Mouse (Mus musculus): Measurements from ENCODE around the gene Mto1.
"Not testable (repeated sequence)": the region's sequence is repeated elsewhere in the genome, so short reads cannot be mapped to it uniquely, and the experiment has no call there.

Gene Mto1

DNA sequence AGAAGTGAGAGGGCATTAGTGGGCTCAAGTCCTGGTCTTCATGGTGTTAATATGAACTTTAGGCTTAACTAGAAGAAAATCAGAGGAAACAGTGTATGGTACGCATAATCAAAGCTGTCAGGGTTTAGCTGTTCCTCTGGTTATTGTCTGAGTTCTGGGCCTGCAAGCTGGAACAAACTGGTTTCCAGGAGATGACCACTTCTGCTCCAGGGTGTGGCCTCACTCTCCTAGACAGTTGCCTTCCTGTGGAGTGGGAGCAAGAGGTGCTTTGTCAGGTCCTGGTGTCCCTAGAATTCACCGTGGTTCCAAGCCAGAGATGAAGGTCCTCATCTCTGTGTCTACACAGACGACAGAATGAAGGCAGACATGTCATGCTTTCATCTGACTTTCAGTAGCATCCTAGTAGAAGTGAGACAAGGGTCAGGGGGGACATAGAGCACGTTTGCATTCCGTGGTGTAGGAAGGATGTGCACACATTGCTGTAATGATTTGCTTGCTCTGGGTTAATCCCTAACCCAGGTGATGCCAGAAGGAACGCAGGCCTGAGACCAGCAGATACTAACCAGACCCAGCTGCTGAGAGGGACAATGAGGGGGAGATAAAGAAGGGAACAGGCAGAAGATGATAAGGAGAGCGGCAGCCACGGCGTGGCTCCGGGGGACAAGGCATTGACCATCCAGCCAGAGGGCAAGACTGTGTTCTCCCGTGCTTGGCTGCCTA lies 58.2 kb downstream of the Mto1 start:
- no peak for DNase-seq (ENCODE audit: low spot score)

DNA sequence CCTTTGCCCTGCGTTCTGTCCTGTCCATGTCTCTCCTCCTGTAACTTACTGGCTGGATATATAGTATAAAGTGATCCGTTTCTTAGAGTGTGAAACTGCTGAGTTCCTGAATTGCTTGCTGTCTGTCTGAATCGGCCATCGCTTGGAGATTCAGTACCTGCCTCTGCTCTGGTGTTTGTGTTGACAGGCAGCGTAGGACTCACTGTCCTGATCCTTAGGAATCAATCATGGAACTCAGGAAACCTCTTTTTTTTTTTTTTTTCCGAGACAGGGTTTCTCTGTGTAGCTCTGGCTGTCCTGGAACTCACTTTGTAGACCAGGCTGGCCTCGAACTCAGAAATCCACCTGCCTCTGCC lies 58.7 kb downstream of the Mto1 start:
- DNase-seq (ENCODE audit: low spot score), result no peak

- no peak for DNase-seq (ENCODE audit: low spot score)
These were observed 60.2 kb downstream of the Mto1 start for GRCm38 (mm10) chr9:78508106-78508786.

DNA sequence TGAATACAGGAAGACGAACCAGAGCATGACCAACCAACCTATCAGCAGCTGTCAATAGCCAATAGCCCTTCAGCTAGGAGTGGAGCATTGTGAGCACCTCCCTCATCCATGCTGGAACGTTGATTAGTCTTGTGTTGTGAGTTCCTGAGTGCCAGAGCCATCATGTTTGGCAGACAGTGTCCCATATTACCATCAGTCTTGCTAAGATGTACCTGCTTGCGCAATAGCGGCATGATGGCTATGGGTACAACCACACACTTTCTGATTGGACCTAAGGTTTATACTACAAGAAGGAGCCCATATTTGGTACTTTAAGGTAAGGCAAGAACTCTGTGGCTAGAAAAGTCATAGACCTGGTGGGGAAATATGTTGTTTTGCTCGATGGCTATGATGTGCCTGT lies 63.7 kb downstream of the Mto1 start:
- no peak for DNase-seq (ENCODE audit: low spot score)

DNA sequence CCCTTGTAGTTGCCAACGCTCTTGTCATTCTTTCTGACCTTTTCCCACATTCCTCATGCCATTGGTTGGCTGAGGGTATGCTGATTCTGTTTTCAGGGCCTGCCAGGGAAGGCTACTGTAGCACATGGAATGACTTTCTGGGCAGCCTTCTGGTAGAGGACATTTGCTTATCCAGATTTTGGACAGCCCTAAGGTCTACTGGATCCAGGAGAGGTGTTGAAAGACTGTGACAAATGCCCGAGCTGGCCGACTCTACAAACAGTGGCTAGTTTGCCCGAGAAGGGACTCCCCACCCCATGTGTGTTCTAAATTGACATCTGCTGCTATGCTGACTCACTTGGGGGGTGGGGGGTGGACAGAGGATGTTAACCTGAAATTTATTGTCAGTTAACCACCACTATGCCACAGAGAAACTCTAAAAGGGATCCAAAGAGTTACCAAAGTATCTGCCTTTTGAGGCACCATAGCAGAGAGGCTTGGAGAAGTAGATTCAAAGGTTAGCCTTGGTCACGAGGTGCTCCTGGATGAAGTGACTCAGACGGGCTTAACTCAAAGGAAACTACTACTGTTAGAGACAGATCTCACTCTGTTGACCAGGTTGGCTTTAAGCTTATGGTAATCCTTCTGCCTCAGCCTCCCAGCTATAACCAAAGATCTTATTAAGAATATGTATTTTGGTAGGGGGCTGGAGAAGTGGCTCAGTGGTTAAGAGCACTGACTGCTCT lies 65.9 kb downstream of the Mto1 start:
- no peak for DNase-seq (ENCODE audit: low spot score)

GRCm38 (mm10) chr9:78514681-78515080 lies 66.7 kb downstream of the Mto1 start:
- no peak for DNase-seq (ENCODE audit: low spot score)

GRCm38 (mm10) chr9:78516125-78516524 lies 68.1 kb downstream of the Mto1 start:
- no peak for DNase-seq (ENCODE audit: low spot score)

- DNase-seq (ENCODE audit: low spot score), result not testable (repeated sequence)
These were observed 69.2 kb downstream of the Mto1 start for GRCm38 (mm10) chr9:78517237-78517636.

DNA sequence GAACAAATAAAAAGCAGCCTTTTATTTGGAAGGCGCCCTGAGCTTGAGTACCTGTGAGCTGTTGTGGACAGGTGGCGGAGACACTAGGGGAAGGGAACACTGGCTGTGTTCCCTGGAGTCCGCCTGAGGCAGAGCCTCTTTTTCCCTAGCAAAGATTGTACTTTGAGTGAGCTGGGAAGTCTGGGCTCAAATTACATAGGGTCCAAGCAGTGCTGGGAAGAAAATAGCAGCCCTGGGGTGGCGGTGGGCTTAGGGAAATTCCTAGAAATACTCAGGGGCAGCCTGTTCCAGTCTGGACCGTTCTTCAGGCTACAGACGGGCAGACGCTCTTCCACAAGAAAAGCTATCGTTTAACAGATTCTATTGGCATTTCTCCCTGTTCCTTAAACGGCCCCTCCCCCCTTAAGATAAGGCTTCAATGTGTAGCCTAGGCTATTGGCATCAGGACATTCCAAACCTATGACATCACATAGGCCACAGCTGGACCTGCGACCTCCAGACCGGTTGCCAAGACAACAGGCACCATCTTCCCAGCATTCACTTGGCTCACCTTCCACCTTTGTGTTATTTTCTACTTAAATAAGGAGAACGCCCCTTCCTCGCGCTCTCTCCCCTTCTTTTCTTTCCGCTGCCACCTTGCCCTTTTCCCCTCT lies 72.2 kb downstream of the Mto1 start:
- peak; percentile 98 for DNase-seq (ENCODE audit: low spot score)

DNA sequence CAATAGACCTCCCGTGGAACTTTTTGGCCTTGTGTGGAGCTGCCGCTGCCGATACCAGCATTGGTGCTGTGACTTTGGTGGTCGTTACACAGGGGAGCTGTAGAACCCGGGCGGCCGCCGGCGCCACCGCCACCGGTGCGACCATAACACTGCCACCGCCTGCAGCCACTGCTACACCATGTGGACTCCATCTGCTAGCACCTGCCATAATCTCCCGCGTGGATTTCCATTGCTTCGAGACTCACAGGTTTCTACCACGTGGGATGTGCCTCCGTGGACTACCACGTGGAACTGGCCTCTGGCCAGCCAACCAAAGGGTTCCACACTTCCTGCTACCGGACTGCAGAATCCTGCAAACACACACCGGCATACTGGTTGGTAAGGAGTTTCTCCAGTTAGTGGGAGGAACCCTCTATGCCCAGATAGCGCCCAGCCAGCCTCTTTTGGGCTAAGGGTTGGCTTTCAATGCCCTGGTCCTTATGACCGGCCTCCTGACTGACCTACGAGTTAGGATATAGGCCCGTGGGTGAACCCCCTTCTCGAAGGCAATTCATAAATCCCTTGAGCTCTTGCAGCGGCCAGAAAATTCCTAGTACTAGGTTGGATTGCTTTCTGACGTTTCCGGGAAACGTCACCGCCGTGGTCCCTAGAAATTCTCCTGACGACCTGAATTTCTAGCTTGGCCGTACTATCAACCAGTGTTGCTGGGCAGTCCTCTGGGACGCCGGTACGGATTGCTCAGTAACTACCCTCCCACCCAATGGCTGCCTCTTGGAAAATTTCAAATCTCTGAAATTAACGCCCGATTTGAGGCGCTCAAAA lies 73.0 kb downstream of the Mto1 start:
- DNase-seq (ENCODE audit: low spot score), result peak; percentile 55

DNA sequence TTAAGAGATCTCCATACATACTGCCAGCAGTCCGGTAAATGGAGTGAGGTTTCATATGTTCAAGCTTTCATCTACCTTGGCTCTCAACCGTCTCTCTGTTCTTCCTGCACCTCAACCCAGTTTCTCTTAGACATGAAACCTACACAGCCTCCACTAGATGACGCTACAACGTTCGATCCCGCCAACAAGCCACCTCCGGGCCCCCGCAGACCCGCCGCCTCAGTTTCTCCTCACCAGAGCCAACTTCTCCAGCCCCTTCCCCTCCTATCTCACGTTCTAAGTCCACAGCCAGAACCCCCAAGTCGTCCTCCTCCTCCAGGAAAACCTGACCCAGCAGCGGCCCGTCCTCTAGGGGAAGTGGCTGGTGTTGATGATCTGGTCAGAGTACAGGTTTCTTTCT lies 73.7 kb downstream of the Mto1 start:
- DNase-seq (ENCODE audit: low spot score), result peak; percentile 75

Measured in embryo, embryonic 10 days (tissue).